Mouse (Mus musculus): ENCODE data around the gene Clca4b.

GRCm38 (mm10) chr3:144976091-144976490 lies 43.8 kb upstream of the Clca4b start:
- TF ChIP-seq CTCF (IDR thresholded peaks at IDR 0.05; ENCODE audit: low read depth), result no peak
- TF ChIP-seq EP300 (optimal IDR thresholded peaks at IDR 0.05), result no peak

Data from stomach, postnatal 0 days (tissue).